Comparison of ENCODE assay signal across 8 mouse cellular contexts in genomic region chr9:119981183-119982179, GRCm38 (mm10). TPM values are rescaled to one million over a fixed set of nuclear protein-coding genes. Genes with fewer than 3 reads are reported as not detected.
DNase-seq lines count a peak whose midpoint lies in the region; ATAC-seq and TF ChIP-seq lines count a peak whose summit lies in the region.

No protein-coding gene starts in this region.

- intact Hi-C loops in gastrocnemius, postnatal 14 days (cut with DNase I; ENCODE audit: low total_unique reads) = no loop called here

- no peak for TF ChIP-seq CTCF in liver, adult 2 months (IDR thresholded peaks at IDR 0.05; ENCODE audit: low read depth, low read length)

- peaks cover 60% of the 10 kb centered on the region for H3K79me2 ChIP-seq in liver, adult 2 months (ENCODE audit: control insufficient read depth, insufficient read depth, low read length)

- WGBS in liver, adult 2 months = 5% methylated on average over 16 of the region's 16 CpGs
- WGBS in midbrain, embryonic 16.5 days = 3% methylated on average over 16 of the region's 16 CpGs
- WGBS in stomach, embryonic 15.5 days = 3% methylated on average over 16 of the region's 16 CpGs

- H3K4me3 ChIP-seq in liver, adult 2 months (ENCODE audit: insufficient read depth, low read depth, low read length) = peak overlapping the region; percentile 100
- H3K4me3 ChIP-seq in midbrain, embryonic 16.5 days (ENCODE audit: low read depth, low read length) = 0 out of 2 replicates have a peak overlapping the region, but pooled peaks have one; percentile 7
- peak overlapping the region; percentile 76 for H3K4me3 ChIP-seq in stomach, embryonic 15.5 days (replicated peaks)

- H3K36me3 ChIP-seq in liver, adult 2 months (ENCODE audit: control insufficient read depth, insufficient read depth, low read length) = 0 out of 2 replicates have a peak, but pooled peaks cover under 1% of the 10 kb centered on the region
- no peaks in the 10 kb centered on the region for H3K36me3 ChIP-seq in midbrain, embryonic 16.5 days (ENCODE audit: control insufficient read depth, insufficient read depth, low read length)
- H3K36me3 ChIP-seq in stomach, embryonic 15.5 days = no peaks in the 10 kb centered on the region

- H3K9ac ChIP-seq in liver, adult 2 months (ENCODE audit: low read depth, low read length) = peak overlapping the region; percentile 100
- 0 out of 2 replicates have a peak overlapping the region, but pooled peaks have one; percentile 15 for H3K9ac ChIP-seq in midbrain, embryonic 16.5 days (ENCODE audit: low read depth, low read length)
- H3K9ac ChIP-seq in stomach, embryonic 15.5 days = peak overlapping the region; percentile 27; the same call in 1 of the 2 replicates

- H3K4me1 ChIP-seq in liver, adult 2 months (ENCODE audit: control insufficient read depth, insufficient read depth, low read length) = peaks cover 39% of the 10 kb centered on the region
- peaks cover 25% of the 10 kb centered on the region for H3K4me1 ChIP-seq in midbrain, embryonic 16.5 days (ENCODE audit: control insufficient read depth, insufficient read depth, low read length)
- peaks cover 72% of the 10 kb centered on the region for H3K4me1 ChIP-seq in stomach, embryonic 15.5 days

- peak overlapping the region; percentile 87 for H3K4me2 ChIP-seq in midbrain, embryonic 16.5 days (ENCODE audit: low read length)
- H3K4me2 ChIP-seq in stomach, embryonic 15.5 days = peak overlapping the region; percentile 96

- ATAC-seq in midbrain, embryonic 16.5 days = 0 out of 2 replicates have a peak, but pooled peaks have one; percentile 20
- ATAC-seq in stomach, embryonic 15.5 days (ENCODE audit: insufficient read depth, low FRiP score, low read depth) = peak; percentile 24

- H3K27ac ChIP-seq in liver, adult 2 months (replicated peaks; ENCODE audit: insufficient read depth, low read depth, low read length) = peak overlapping the region; percentile 99
- peak overlapping the region; percentile 67; the same call in 1 of the 2 replicates for H3K27ac ChIP-seq in midbrain, embryonic 16.5 days (ENCODE audit: low read length)
- peak overlapping the region; percentile 96 for H3K27ac ChIP-seq in stomach, embryonic 15.5 days

- no peaks in the 10 kb centered on the region for H3K9me3 ChIP-seq in midbrain, embryonic 16.5 days (replicated peaks; ENCODE audit: control insufficient read depth, low read length, poor library complexity, severe bottlenecking)
- no peaks in the 10 kb centered on the region for H3K9me3 ChIP-seq in stomach, embryonic 15.5 days

- no peak for TF ChIP-seq POLR2A in liver, adult 2 months (IDR thresholded peaks at IDR 0.05; ENCODE audit: extremely low read depth, insufficient read depth, low read length)

- peak; percentile 64 for DNase-seq in right cerebral cortex, adult 18-20 months
- DNase-seq in right cerebral cortex, postnatal 25 days = no peak
- DNase-seq in cerebellum, postnatal 14 days = peak; percentile 33 to 65
- peak; percentile 71 for DNase-seq in gastrocnemius, postnatal 14 days
- peak; percentile 94 for DNase-seq in induced T-regulatory cell, adult 2 months (ENCODE audit: low read depth)
- DNase-seq in liver, adult 2 months (ENCODE audit: extremely low read depth, low read depth, low spot score) = no peak

- no peaks in the 10 kb centered on the region for H3K27me3 ChIP-seq in liver, adult 2 months (ENCODE audit: control insufficient read depth, insufficient read depth, low read length)
- peaks cover 14% of the 10 kb centered on the region for H3K27me3 ChIP-seq in midbrain, embryonic 16.5 days (ENCODE audit: control insufficient read depth, insufficient read depth, low read depth, low read length)
- no peaks in the 10 kb centered on the region for H3K27me3 ChIP-seq in stomach, embryonic 15.5 days (replicated peaks)

RNA-seq across cellular contexts. Expression of gene Csrnp1, which starts 3.0 kb away (rescaled TPM):
- total RNA-seq in gastrocnemius, postnatal 14 days (2021) = 1 to 10 TPM; 1.9 to 2.5 TPM
- 5.8 and 9.2 TPM in 2 replicates for total RNA-seq in liver, adult 2 months (2014; rRNA removed)
- polyA plus RNA-seq in liver, adult 2 months (2012; rRNA removed) = 9.7 and 10.4 TPM in 2 replicates
- polyA plus RNA-seq in midbrain, embryonic 16.5 days (2015; fragmentation: Nextera tagmentation; extraction: Ambion mirVana) = 0.75 and 1.0 TPM in 2 replicates
- polyA plus RNA-seq in stomach, embryonic 15.5 days (2015; fragmentation: Nextera tagmentation; extraction: Ambion mirVana) = 5.7 and 6.7 TPM in 2 replicates

RNA-seq across cellular contexts. Expression of gene Xirp1, which starts 41.9 kb away (rescaled TPM):
- total RNA-seq in gastrocnemius, postnatal 14 days (2021) = 100 to 1,000 TPM in 1 of 2 experiments, 10 to 100 TPM in 1; 47.9 to 100 TPM
- total RNA-seq in liver, adult 2 months (2014; rRNA removed) = under 0.01 and 0.09 TPM in 2 replicates
- polyA plus RNA-seq in liver, adult 2 months (2012; rRNA removed) = 0.11 TPM in 2 replicates
- not detected in 2 replicates for polyA plus RNA-seq in midbrain, embryonic 16.5 days (2015; fragmentation: Nextera tagmentation; extraction: Ambion mirVana)
- polyA plus RNA-seq in stomach, embryonic 15.5 days (2015; fragmentation: Nextera tagmentation; extraction: Ambion mirVana) = 0.08 TPM in 2 replicates

RNA-seq across cellular contexts. Expression of gene Ttc21a, which starts 44.1 kb away (rescaled TPM):
- total RNA-seq in gastrocnemius, postnatal 14 days (2021) = not detected
- 0.07 TPM in 1 of 2 replicates, not detected in the other for total RNA-seq in liver, adult 2 months (2014; rRNA removed)
- not detected in 2 replicates for polyA plus RNA-seq in liver, adult 2 months (2012; rRNA removed)
- polyA plus RNA-seq in midbrain, embryonic 16.5 days (2015; fragmentation: Nextera tagmentation; extraction: Ambion mirVana) = 1.0 and 1.3 TPM in 2 replicates
- 0.06 and 0.14 TPM in 2 replicates for polyA plus RNA-seq in stomach, embryonic 15.5 days (2015; fragmentation: Nextera tagmentation; extraction: Ambion mirVana)

RNA-seq across cellular contexts. Expression of gene Gorasp1, which starts 44.1 kb away (rescaled TPM):
- total RNA-seq in gastrocnemius, postnatal 14 days (2021) = 10 to 100 TPM; 16.9 to 17.7 TPM
- total RNA-seq in liver, adult 2 months (2014; rRNA removed) = 10.9 and 11.5 TPM in 2 replicates
- 18.1 and 20.7 TPM in 2 replicates for polyA plus RNA-seq in liver, adult 2 months (2012; rRNA removed)
- polyA plus RNA-seq in midbrain, embryonic 16.5 days (2015; fragmentation: Nextera tagmentation; extraction: Ambion mirVana) = 27.3 and 29.2 TPM in 2 replicates
- polyA plus RNA-seq in stomach, embryonic 15.5 days (2015; fragmentation: Nextera tagmentation; extraction: Ambion mirVana) = 28.7 and 30.8 TPM in 2 replicates

Comparison
In these comparisons a context has a peak if more than half of its experiments do, and no peak if none do; other contexts are left out.
1. DNase-seq: peak in right cerebral cortex, adult 18-20 months (single experiment), cerebellum, postnatal 14 days (2 of 2), gastrocnemius, postnatal 14 days (single experiment) and induced T-regulatory cell, adult 2 months (single experiment); none in right cerebral cortex, postnatal 25 days (single experiment) and liver, adult 2 months (single experiment).
2. H3K4me3 ChIP-seq: peak in every context shown above with its lines; median percentile 100 in liver, adult 2 months; 76 in stomach, embryonic 15.5 days; 7 in midbrain, embryonic 16.5 days.
3. H3K9ac ChIP-seq: peak in every context shown above with its lines; median percentile 100 in liver, adult 2 months; 27 in stomach, embryonic 15.5 days; 15 in midbrain, embryonic 16.5 days.
4. Peak in every context shown above with its lines, with median percentiles within 50 percentile points of each other: H3K27ac ChIP-seq.